Mouse (Mus musculus): ENCODE data around the gene Rhbdf1. TPM values are rescaled to one million over a fixed set of nuclear protein-coding genes. Genes with fewer than 3 reads are reported as not detected.

Gene Rhbdf1
- total and polyA plus RNA-seq, 2 experiments = 3.1 to 18.0 TPM

GRCm38 (mm10) chr11:32194626-32195025 is 27.5 kb downstream of the Rhbdf1 start:
- Histone ChIP-seq H3K4me3 (ENCODE audit: insufficient read depth, low read depth, low read length) (no peak overlapping the region), H3K36me3 (ENCODE audit: control insufficient read depth, insufficient read depth, low read length) (no peaks in the 10 kb centered on the region), H3K9ac (ENCODE audit: low read depth, low read length) (no peak overlapping the region), H3K79me2 (ENCODE audit: control insufficient read depth, insufficient read depth, low read length) (no peaks in the 10 kb centered on the region), H3K4me1 (ENCODE audit: control insufficient read depth, insufficient read depth, low read length) (no peaks in the 10 kb centered on the region), H3K27me3 (ENCODE audit: control insufficient read depth, insufficient read depth, low read length) (no peaks in the 10 kb centered on the region), H3K27ac (replicated peaks; ENCODE audit: insufficient read depth, low read depth, low read length) (no peak overlapping the region)
- DNase-seq (ENCODE audit: extremely low read depth, low read depth, low spot score) = no peak
- TF ChIP-seq CTCF (IDR thresholded peaks at IDR 0.05; ENCODE audit: low read depth, low read length) (no peak), POLR2A (IDR thresholded peaks at IDR 0.05; ENCODE audit: extremely low read depth, insufficient read depth, low read length) (no peak)
- 92% methylated on average over 5 of the region's 5 CpGs for WGBS

DNA sequence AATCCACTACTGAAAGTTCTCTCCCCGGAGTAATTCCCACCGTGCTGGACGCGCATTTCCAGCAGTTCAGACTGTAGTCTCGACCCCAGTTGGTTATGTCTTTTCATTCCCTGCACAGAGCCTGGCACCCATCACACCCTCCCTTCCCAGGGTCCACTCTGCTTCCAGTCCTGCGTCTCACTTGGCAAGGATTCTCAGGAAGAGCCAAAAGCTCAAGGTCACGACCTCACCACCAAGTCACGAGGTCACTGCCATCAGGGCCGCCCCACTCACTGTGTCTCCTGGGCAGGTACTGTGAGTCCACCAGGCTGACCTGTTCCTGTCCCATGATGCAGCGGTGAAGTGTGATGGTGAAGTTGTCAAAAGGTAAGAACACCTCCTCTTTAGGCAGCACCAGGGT is 28.0 kb downstream of the Rhbdf1 start:
- 57% methylated on average over 10 of the region's 10 CpGs for WGBS
- no peak overlapping the region for H3K27ac ChIP-seq (replicated peaks; ENCODE audit: insufficient read depth, low read depth, low read length)
- DNase-seq (ENCODE audit: extremely low read depth, low read depth, low spot score) = no peak
- H3K79me2 ChIP-seq (ENCODE audit: control insufficient read depth, insufficient read depth, low read length) = no peaks in the 10 kb centered on the region
- no peaks in the 10 kb centered on the region for H3K36me3 ChIP-seq (ENCODE audit: control insufficient read depth, insufficient read depth, low read length)
- TF ChIP-seq POLR2A (IDR thresholded peaks at IDR 0.05; ENCODE audit: extremely low read depth, insufficient read depth, low read length) (no peak), CTCF (IDR thresholded peaks at IDR 0.05; ENCODE audit: low read depth, low read length) (no peak)
- no peaks in the 10 kb centered on the region for H3K27me3 ChIP-seq (ENCODE audit: control insufficient read depth, insufficient read depth, low read length)
- no peaks in the 10 kb centered on the region for H3K4me1 ChIP-seq (ENCODE audit: control insufficient read depth, insufficient read depth, low read length)
- no peak overlapping the region for H3K4me3 ChIP-seq (ENCODE audit: insufficient read depth, low read depth, low read length)
- H3K9ac ChIP-seq (ENCODE audit: low read depth, low read length) = no peak overlapping the region

DNA sequence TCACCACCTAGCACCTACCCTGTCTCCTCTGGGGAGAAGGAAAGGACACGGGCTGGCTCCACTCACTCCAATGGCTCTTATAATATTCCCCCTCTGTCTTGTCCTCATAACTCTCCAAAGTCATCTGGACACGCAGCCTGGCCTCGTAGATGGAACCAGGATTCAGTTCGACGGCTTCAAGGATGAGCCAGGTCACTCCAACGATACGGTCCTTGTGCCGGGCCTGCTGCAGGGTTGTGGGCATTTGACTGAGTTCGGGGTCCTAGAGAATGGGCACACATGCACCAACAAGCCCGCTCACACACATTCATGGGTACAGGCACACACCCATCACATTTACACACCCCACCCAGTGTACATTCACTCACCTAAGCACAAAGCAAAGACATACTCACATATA is 28.9 kb downstream of the Rhbdf1 start:
- 91% methylated on average over 10 of the region's 10 CpGs for WGBS
- no peak overlapping the region for H3K27ac ChIP-seq (replicated peaks; ENCODE audit: insufficient read depth, low read depth, low read length)
- TF ChIP-seq POLR2A (IDR thresholded peaks at IDR 0.05; ENCODE audit: extremely low read depth, insufficient read depth, low read length) (no peak), CTCF (IDR thresholded peaks at IDR 0.05; ENCODE audit: low read depth, low read length) (no peak)
- no peaks in the 10 kb centered on the region for H3K79me2 ChIP-seq (ENCODE audit: control insufficient read depth, insufficient read depth, low read length)
- no peaks in the 10 kb centered on the region for H3K27me3 ChIP-seq (ENCODE audit: control insufficient read depth, insufficient read depth, low read length)
- H3K9ac ChIP-seq (ENCODE audit: low read depth, low read length) = no peak overlapping the region
- H3K4me1 ChIP-seq (ENCODE audit: control insufficient read depth, insufficient read depth, low read length) = no peaks in the 10 kb centered on the region
- no peaks in the 10 kb centered on the region for H3K36me3 ChIP-seq (ENCODE audit: control insufficient read depth, insufficient read depth, low read length)
- H3K4me3 ChIP-seq (ENCODE audit: insufficient read depth, low read depth, low read length) = no peak overlapping the region
- DNase-seq (ENCODE audit: extremely low read depth, low read depth, low spot score) = no peak

- H3K4me3 ChIP-seq (ENCODE audit: insufficient read depth, low read depth, low read length) = no peak overlapping the region
- H3K36me3 ChIP-seq (ENCODE audit: control insufficient read depth, insufficient read depth, low read length) = no peaks in the 10 kb centered on the region
- DNase-seq (ENCODE audit: extremely low read depth, low read depth, low spot score) = no peak
- no peak overlapping the region for H3K9ac ChIP-seq (ENCODE audit: low read depth, low read length)
- WGBS = 87% methylated on average over 13 of the region's 13 CpGs
- H3K27ac ChIP-seq (replicated peaks; ENCODE audit: insufficient read depth, low read depth, low read length) = no peak overlapping the region
- H3K4me1 ChIP-seq (ENCODE audit: control insufficient read depth, insufficient read depth, low read length) = no peaks in the 10 kb centered on the region
- TF ChIP-seq CTCF (IDR thresholded peaks at IDR 0.05; ENCODE audit: low read depth, low read length) = no peak
- no peak for TF ChIP-seq POLR2A (IDR thresholded peaks at IDR 0.05; ENCODE audit: extremely low read depth, insufficient read depth, low read length)
- no peaks in the 10 kb centered on the region for H3K27me3 ChIP-seq (ENCODE audit: control insufficient read depth, insufficient read depth, low read length)
- no peaks in the 10 kb centered on the region for H3K79me2 ChIP-seq (ENCODE audit: control insufficient read depth, insufficient read depth, low read length)
Observed at GRCm38 (mm10) chr11:32190603-32191110, 31.4 kb downstream of the Rhbdf1 start.

DNA sequence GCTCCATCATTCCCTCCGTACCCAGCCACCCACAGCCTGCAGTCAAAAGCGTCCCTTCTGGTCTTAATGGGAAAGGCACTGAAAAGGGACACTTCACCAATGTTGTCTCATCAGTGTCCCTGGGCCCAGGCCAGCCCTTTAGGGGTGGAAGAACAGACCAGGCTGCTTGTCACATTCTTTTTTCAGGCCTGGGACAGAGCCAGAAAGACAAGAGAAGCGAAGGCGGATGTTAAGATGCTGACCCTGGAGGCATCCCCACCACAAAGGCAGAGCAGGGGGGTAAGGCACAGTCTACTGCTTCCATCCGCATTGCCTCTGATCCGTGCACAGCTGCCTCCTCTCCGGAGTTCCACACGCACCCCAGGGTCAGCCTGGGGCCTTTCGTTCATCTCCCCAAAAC is 32.0 kb downstream of the Rhbdf1 start:
- TF ChIP-seq POLR2A (IDR thresholded peaks at IDR 0.05; ENCODE audit: extremely low read depth, insufficient read depth, low read length) (no peak), CTCF (IDR thresholded peaks at IDR 0.05; ENCODE audit: low read depth, low read length) (no peak)
- no peak for DNase-seq (ENCODE audit: extremely low read depth, low read depth, low spot score)
- Histone ChIP-seq H3K79me2 (ENCODE audit: control insufficient read depth, insufficient read depth, low read length) (no peaks in the 10 kb centered on the region), H3K4me1 (ENCODE audit: control insufficient read depth, insufficient read depth, low read length) (no peaks in the 10 kb centered on the region), H3K36me3 (ENCODE audit: control insufficient read depth, insufficient read depth, low read length) (no peaks in the 10 kb centered on the region), H3K9ac (ENCODE audit: low read depth, low read length) (no peak overlapping the region), H3K4me3 (ENCODE audit: insufficient read depth, low read depth, low read length) (no peak overlapping the region), H3K27ac (replicated peaks; ENCODE audit: insufficient read depth, low read depth, low read length) (no peak overlapping the region), H3K27me3 (ENCODE audit: control insufficient read depth, insufficient read depth, low read length) (no peaks in the 10 kb centered on the region)
- 79% methylated on average over 9 of the region's 9 CpGs for WGBS

- Histone ChIP-seq H3K4me3 (ENCODE audit: insufficient read depth, low read depth, low read length) (no peak overlapping the region), H3K4me1 (ENCODE audit: control insufficient read depth, insufficient read depth, low read length) (no peaks in the 10 kb centered on the region), H3K36me3 (ENCODE audit: control insufficient read depth, insufficient read depth, low read length) (no peaks in the 10 kb centered on the region), H3K27ac (replicated peaks; ENCODE audit: insufficient read depth, low read depth, low read length) (no peak overlapping the region), H3K79me2 (ENCODE audit: control insufficient read depth, insufficient read depth, low read length) (no peaks in the 10 kb centered on the region), H3K9ac (ENCODE audit: low read depth, low read length) (no peak overlapping the region), H3K27me3 (ENCODE audit: control insufficient read depth, insufficient read depth, low read length) (no peaks in the 10 kb centered on the region)
- TF ChIP-seq CTCF (IDR thresholded peaks at IDR 0.05; ENCODE audit: low read depth, low read length) (no peak), POLR2A (IDR thresholded peaks at IDR 0.05; ENCODE audit: extremely low read depth, insufficient read depth, low read length) (no peak)
- DNase-seq (ENCODE audit: extremely low read depth, low read depth, low spot score) = no peak
- WGBS = 80% methylated on average over 5 of the region's 5 CpGs
Observed at GRCm38 (mm10) chr11:32189434-32189833, 32.7 kb downstream of the Rhbdf1 start.

Measured in liver, adult 2 months (tissue).